Mouse (Mus musculus): ENCODE measurements around the gene Dhx30.
A peak's percentile ranks its signal among the peaks of the same experiment; 100 is the strongest.

- TF ChIP-seq CTCF (IDR thresholded peaks at IDR 0.05; ENCODE audit: low read depth, low read length) (peak; percentile 29), GATA1 (IDR thresholded peaks at IDR 0.05; ENCODE audit: borderline replicate concordance, low read length) (no peak), POLR2AphosphoS5 (IDR thresholded peaks at IDR 0.05; ENCODE audit: insufficient replicate concordance, low read depth, low read length) (no peak), GATA2 (IDR thresholded peaks at IDR 0.05; ENCODE audit: borderline replicate concordance, low read depth, low read length) (no peak)
Observed at GRCm38 (mm10) chr9:110134176-110134575, 16.5 kb upstream of the Dhx30 start.

Data from G1E (cell line).